Mouse (Mus musculus) Muller cell, postnatal 12 days (primary cell): ENCODE results near the gene Crtc3.
A peak's percentile ranks its signal among the peaks of the same experiment; 100 is the strongest.

ENCODE experiments used
- DNase-seq: peaks from one replicate; pipeline ENCODE4 v3.0.0-alpha.2; 2015; ENCODE audit errors: inconsistent ontology term

The Crtc3 gene

GRCm38 (mm10) chr7:80639981-80640380, 48.7 kb downstream of the Crtc3 start:
- no peak for DNase-seq

DNA sequence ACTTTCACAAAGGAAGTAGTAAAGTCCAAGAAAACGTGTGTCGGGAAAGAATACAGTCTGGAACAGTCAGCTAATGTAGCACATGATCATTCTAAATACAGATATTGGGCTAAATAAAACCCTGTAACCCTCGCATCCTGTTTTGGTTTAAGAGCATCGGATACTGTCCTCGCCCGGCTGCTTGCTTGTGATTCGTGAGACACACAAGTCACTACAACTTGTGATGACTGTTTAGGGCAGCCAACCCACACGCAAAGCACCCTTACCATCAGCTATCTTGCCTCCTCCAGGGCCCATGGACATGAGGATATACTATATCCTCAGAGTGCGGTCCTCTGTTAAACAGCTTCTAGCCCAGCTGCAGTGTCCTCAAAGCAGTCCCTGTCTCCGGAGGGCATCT, 50.2 kb downstream of the Crtc3 start:
- no peak for DNase-seq

DNA sequence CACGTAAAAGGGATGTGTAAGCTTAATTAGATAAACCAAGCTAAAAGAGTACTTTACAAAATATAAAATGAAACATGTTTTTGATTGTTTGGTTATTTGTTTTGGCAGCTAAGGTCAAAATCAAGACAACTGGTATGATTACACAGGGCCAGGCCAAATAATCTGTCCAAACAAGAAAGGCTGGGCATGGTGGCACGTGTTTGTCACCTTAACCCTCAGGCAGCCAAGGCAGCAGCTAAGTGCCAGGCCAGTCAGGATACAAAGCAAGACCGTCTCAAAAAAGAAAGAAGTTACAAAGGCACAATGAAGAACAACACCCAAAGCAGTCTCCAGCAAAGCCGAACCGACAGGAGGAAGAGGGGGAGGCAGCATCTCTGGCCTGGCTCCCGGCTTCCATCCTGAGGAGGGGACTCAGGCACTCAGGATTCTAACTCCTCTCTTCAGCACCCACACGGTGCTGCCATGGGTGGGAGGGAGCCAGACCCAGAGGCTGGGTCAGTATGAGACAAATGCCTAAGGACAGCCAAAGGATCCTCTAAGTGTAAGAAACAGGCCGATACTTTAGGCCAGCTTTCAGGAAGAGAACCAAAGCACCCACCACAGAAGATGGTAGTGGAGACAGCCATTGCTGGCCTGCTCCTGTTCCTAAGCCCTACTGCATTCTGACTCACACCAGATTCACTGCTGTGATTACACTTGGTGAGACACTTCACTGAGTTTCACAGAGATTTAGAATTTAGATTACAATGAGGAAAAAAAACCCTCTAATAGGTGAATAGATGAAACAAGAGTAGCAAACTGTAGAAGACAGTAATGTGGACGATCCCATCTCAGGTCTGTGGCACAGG, 51.5 kb downstream of the Crtc3 start:
- peak; percentile 22 for DNase-seq

GRCm38 (mm10) chr7:80636288-80636952, 52.3 kb downstream of the Crtc3 start:
- no peak for DNase-seq

- DNase-seq = no peak
Observed at GRCm38 (mm10) chr7:80635866-80636265, 52.8 kb downstream of the Crtc3 start.

DNA sequence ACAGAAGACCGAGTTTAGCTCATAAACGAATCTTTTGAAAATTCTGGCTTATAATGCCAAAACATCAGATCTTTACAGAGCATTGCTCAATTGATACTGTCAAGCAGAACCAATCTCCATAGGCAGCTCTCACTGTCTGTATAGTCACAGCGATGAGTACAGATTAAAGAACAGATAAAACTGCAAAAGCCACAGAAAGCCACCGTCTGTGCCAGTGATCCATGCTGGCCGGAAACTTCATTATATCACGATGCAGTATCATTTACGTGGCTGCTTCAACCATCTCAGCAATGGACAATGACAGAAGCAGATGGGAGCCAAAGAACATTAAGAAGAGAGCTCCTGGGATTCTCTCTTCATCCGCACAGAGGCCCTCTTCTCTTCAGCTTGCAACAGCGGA, 53.9 kb downstream of the Crtc3 start:
- DNase-seq = no peak

GRCm38 (mm10) chr7:80633635-80634034, 55.0 kb downstream of the Crtc3 start:
- no peak for DNase-seq

GRCm38 (mm10) chr7:80631993-80632392, 56.7 kb downstream of the Crtc3 start:
- no peak for DNase-seq

DNA sequence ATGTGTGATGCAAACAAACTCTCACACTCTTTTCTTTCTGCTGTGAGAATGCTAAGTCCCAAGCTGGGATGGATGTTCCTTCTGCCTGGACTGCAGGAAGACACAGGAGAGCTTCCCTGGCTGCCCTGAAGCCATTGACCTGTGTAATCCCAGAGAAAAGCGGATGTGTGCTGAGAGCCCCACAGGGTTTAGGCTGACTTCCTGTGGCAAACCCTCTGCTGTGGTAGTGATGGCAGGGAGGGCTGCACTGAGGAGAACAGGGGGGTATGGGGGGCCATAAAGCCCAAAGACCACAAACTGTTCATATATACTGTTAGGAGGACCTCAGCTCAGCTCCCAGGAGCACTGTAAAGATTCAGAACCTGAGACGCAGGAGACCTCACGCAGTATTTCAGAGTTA, 57.3 kb downstream of the Crtc3 start:
- DNase-seq = no peak

- DNase-seq = no peak
Observed at GRCm38 (mm10) chr7:80629369-80629768, 59.3 kb downstream of the Crtc3 start.

- peak; percentile 57 for DNase-seq
Observed at GRCm38 (mm10) chr7:80628708-80629183, 59.9 kb downstream of the Crtc3 start.

DNA sequence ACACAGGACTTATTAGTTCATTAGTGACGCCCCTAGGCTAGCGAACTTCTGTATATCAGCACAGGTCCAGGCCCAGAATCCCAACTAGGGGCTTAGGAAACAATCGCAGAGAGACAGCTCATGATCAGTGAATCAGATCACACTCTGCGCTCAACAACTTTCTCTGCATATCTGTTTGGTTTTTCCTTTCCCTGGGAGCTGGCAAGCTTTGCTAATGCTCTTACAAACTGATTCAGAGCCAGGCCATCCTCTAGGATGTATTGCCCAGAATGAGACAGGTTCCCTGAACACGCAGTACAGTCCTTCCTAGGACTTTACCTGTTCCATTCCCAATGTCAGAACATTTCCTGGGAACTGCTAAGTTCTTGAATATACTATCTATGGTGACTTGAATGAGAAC, 61.7 kb downstream of the Crtc3 start:
- no peak for DNase-seq

DNA sequence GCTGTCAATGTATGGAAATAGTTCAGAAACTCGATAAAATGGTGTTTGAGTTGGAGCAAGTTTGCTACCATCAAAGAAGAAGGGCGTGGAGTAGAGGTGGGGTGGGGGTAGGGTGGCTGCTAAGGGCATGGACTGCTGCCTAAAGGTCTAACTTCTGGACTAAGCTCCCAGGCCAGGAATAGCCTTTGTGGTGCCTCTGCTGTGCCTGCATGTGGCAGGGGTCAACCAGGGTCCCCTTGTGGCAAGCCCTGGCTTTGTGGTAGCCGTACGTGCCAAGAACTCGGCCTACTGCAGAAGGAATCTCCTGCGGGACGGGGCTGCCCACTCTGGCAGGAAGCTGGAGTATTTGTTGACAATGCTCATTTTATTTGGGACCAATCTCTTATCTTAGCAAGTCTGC, 62.8 kb downstream of the Crtc3 start:
- DNase-seq = peak; percentile 51

GRCm38 (mm10) chr7:80623276-80623675, 65.4 kb downstream of the Crtc3 start:
- no peak for DNase-seq

DNA sequence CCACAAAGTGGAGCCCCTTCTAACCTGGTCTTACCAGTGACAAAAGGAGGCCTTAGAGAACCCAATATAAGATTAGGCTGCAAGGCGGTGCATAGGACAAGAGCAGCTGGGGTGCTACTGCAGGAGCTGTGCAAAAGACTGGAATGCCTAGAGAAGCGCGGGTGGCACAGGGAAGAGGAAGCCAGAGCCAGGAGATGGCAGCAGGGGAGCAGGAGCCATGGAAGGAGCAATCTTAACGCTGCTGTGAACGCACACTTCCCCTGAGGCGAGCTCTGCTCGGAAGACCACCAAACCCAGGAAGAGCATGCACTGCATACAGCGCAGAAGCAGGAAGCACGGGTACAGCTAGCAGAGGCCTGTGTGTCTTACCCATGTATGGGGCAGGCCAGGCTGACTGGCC, 72.6 kb downstream of the Crtc3 start:
- DNase-seq = no peak

DNA sequence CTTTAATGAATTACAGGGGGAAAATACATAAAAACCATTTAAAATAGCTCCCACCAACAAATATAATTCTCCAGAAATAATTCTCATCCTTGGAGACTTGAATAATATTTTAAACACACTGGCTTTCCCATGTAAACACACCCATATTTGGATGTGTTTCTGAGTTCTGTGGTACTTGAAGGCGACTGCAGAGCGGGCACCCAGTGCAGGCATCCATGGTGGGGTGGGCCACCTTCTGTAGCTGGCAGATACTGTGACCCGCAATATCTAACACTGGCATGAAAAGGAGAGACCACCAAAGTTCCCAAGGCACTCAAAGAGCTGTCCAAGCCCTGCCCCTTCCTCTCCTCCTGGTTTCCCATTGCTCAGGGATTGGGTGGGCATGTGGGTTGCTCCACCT, 74.6 kb downstream of the Crtc3 start:
- no peak for DNase-seq

GRCm38 (mm10) chr7:80612191-80612787, 76.4 kb downstream of the Crtc3 start:
- DNase-seq = no peak

DNA sequence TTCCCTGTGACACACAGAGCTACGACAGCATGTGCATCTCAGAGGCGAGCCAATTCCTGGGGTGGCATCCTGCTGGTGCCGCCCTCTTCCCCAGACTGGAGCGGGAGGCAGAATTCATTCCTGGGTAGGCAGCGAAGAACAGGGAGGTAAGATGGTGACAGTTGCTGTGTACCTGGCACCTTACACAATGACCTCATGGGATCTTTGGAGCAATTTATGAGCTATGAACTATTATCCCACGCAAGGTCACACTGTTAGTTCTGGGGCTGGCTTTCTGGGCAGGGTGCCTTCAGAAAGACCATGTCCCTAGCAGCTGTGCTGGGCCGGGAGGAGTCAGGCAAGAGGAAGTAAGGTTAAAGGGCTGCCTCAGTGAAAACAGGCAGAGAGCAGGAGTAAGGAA, 77.0 kb downstream of the Crtc3 start:
- DNase-seq = no peak

- no peak for DNase-seq
Observed at GRCm38 (mm10) chr7:80607503-80607902, 81.2 kb downstream of the Crtc3 start.

- no peak for DNase-seq
Observed at GRCm38 (mm10) chr7:80606435-80606834, 82.2 kb downstream of the Crtc3 start.

DNA sequence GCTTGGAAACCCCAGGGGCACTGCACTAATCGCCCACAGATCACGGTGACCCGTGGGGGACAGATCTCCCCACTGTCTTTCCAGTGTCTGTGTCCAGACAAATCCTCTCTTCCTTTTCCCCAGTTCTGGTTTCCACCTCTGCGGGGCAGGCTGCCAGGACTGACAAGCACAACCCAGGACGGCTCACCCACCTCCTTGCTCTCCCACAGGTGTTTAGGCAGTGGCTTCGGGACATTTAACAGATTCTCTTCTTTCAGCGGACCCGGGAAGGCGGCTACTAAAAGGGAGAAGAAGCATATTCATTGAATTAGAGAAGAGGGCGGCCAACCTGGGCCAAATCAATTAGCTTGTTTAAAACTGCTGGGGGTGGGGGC, 83.1 kb downstream of the Crtc3 start:
- no peak for DNase-seq

GRCm38 (mm10) chr7:80604908-80605556, 83.6 kb downstream of the Crtc3 start:
- no peak for DNase-seq
